Mouse (Mus musculus) MEL (cell line): ENCODE results near the gene Serpinb7.

ENCODE experiments used
- BHLHE40 ChIP-seq: IDR thresholded peaks from 2 replicates; pipeline ENCODE4 v1.6.1; 2012; ENCODE audit warnings: low read depth, mild to moderate bottlenecking, inconsistent platforms, low read length, improper control_type of control experiment, borderline replicate concordance
- CHD1 ChIP-seq: IDR thresholded peaks from 2 replicates; pipeline ENCODE4 v1.6.1; 2012; ENCODE audit warnings: low read depth, mild to moderate bottlenecking, inconsistent platforms, low read length, improper control_type of control experiment
- CTCF ChIP-seq, 3 experiments: IDR thresholded peaks in 2 of 3; conservative IDR thresholded peaks in 1 of 3; 2 replicates each; pipeline ENCODE4 v1.5.1; 2011 to 2012; ENCODE audit warnings: low read length in 3 of 3, low read depth in 2 of 3, mild to moderate bottlenecking in 2 of 3, improper control_type of control experiment in 1 of 3, inconsistent platforms in 1 of 3, mixed read lengths in 1 of 3, moderate library complexity in 1 of 3; ENCODE audit not compliant: control insufficient read depth in 1 of 3, insufficient read depth in 1 of 3, poor library complexity in 1 of 3, severe bottlenecking in 1 of 3
- E2F4 ChIP-seq: IDR thresholded peaks from 2 replicates; pipeline ENCODE4 v1.6.1; 2011; ENCODE audit warnings: low read depth, low read length, improper control_type of control experiment, borderline replicate concordance
- EP300 ChIP-seq, 2 experiments: IDR thresholded peaks; 2 replicates each; pipeline ENCODE4 v1.6.1; 2011; ENCODE audit warnings: improper control_type of control experiment in 2 of 2, low read length in 2 of 2, low read depth in 1 of 2, mild to moderate bottlenecking in 1 of 2
- HCFC1 ChIP-seq: IDR thresholded peaks from 2 replicates; pipeline ENCODE4 v1.6.1; 2012; ENCODE audit warnings: low read depth, mild to moderate bottlenecking, inconsistent platforms, low read length, improper control_type of control experiment, moderate library complexity
- MXI1 ChIP-seq: IDR thresholded peaks from 2 replicates; pipeline ENCODE4 v1.6.1; 2011; ENCODE audit warnings: mild to moderate bottlenecking, low read depth, low read length, improper control_type of control experiment
- NRF1 ChIP-seq: IDR thresholded peaks from 2 replicates; pipeline ENCODE4 v1.6.1; 2014; ENCODE audit warnings: low read depth, mild to moderate bottlenecking, inconsistent platforms, low read length, improper control_type of control experiment, moderate library complexity; ENCODE audit not compliant: poor library complexity, insufficient read depth, severe bottlenecking
- TAL1 ChIP-seq: IDR thresholded peaks from 2 replicates; pipeline ENCODE4 v1.6.1; 2012; ENCODE audit warnings: mild to moderate bottlenecking, inconsistent platforms, low read length, moderate library complexity, mixed read lengths
- USF1 ChIP-seq: IDR thresholded peaks from 2 replicates; pipeline ENCODE4 v1.6.1; 2014; ENCODE audit warnings: low read depth, mild to moderate bottlenecking, inconsistent platforms, low read length, improper control_type of control experiment, moderate library complexity
- ZC3H11A ChIP-seq: IDR thresholded peaks from 2 replicates; pipeline ENCODE4 v1.6.1; 2012; ENCODE audit warnings: low read depth, mild to moderate bottlenecking, inconsistent platforms, low read length, improper control_type of control experiment
- ZKSCAN1 ChIP-seq: IDR thresholded peaks from 2 replicates; pipeline ENCODE4 v1.6.1; 2012; ENCODE audit warnings: low read depth, mild to moderate bottlenecking, inconsistent platforms, low read length, improper control_type of control experiment, moderate library complexity

GRCm38 (mm10) chr1:107350392-107350791 lies 49.1 kb upstream of the Serpinb7 start:
- no peak for TF ChIP-seq NRF1
- no peak for TF ChIP-seq BHLHE40
- TF ChIP-seq E2F4: no peak
- TF ChIP-seq CTCF (IDR thresholded peaks at IDR 0.05 in 2 of 3, conservative IDR thresholded peaks at IDR 0.05 in 1 of 3; ENCODE audit: control insufficient read depth in 1 of 3, insufficient read depth in 1 of 3, low read depth in 2 of 3, low read length in 3 of 3, poor library complexity in 1 of 3, severe bottlenecking in 1 of 3): no peak
- TF ChIP-seq EP300 (IDR thresholded peaks at IDR 0.05; ENCODE audit: low read depth in 1 of 2, low read length in 2 of 2): no peak
- TF ChIP-seq CHD1: no peak
- TF ChIP-seq TAL1: no peak
- TF ChIP-seq ZKSCAN1: no peak
- TF ChIP-seq HCFC1: no peak
- no peak for TF ChIP-seq ZC3H11A
- no peak for TF ChIP-seq USF1
- TF ChIP-seq MXI1: no peak
